Mouse (Mus musculus) left cerebral cortex, adult 2 months (tissue): Measurements from ENCODE around the gene Krt77. TPM values are rescaled to one million over a fixed set of nuclear protein-coding genes. Genes with fewer than 3 reads are reported as not detected.

Experiments used
- DNase-seq, 2 experiments: peaks; one replicate each; pipeline ENCODE4 v3.0.0; 2021 to 2022; ENCODE audit warnings: low spot score in 2 of 2, mixed read lengths in 1 of 2; ENCODE audit errors: extremely low spot score in 1 of 2
- H3K27ac ChIP-seq: fragments of 200-600 bp; 2 replicates; pipeline ENCODE4 v1.8.1; 2022
- H3K4me3 ChIP-seq: fragments of 200-600 bp; 2 replicates; pipeline ENCODE4 v1.8.1; 2022
- CTCF ChIP-seq: fragments of 200-600 bp; IDR thresholded peaks from 2 replicates; pipeline ENCODE4 v1.8.1; 2022; ENCODE audit warnings: antibody characterized with exemption, mild to moderate bottlenecking, moderate library complexity
- intact Hi-C: fragments of 180-260 bp; cut with DNase I; formaldehyde crosslinking; loops from one replicate; pipeline ENCODE4 v1.15.1; 2025
- microRNA-seq, 2 experiments: library from miRNA; unstranded; fragments of <30 nt; microRNA quantifications; one replicate each; pipeline ENCODE4 v1.2.0; 2021
- total RNA-seq, 2 experiments: library from RNA; stranded (reverse); gene quantifications; 2 replicates each; pipeline ENCODE4 v1.2.3; 2021

Gene Krt77
- total RNA-seq, 2 experiments from 2014 or later: 11.4 to 13.8 TPM

GRCm38 (mm10) chr15:101829441-101829840 lies 40.1 kb downstream of the Krt77 start:
- no peak for TF ChIP-seq CTCF
- no peak for DNase-seq
- intact Hi-C loops: no loop called here
- no peak overlapping the region for H3K27ac ChIP-seq
- no peak overlapping the region for H3K4me3 ChIP-seq

GRCm38 (mm10) chr15:101821786-101822185 lies 47.7 kb downstream of the Krt77 start:
- no peak for DNase-seq
- Histone ChIP-seq H3K27ac (no peak overlapping the region), H3K4me3 (no peak overlapping the region)
- intact Hi-C loops: no loop called here
- no peak for TF ChIP-seq CTCF

GRCm38 (mm10) chr15:101817875-101818274 lies 51.6 kb downstream of the Krt77 start, which contains the start of gene Krt2:
Gene Krt2, minus strand, starts transcription at chr15:101818169.
- no peak for DNase-seq
- H3K4me3 ChIP-seq: no peak within 1 kb of the TSS
- intact Hi-C loops: no loop called here
- TF ChIP-seq CTCF: no peak
- H3K27ac ChIP-seq: no peak within 1 kb of the TSS

Small RNA genes lying within 50 kb of the gene (microRNA-seq; reads per million reads assigned to microRNA genes)
- 0 reads per million in 2 experiments for gene Gm44356

Other genes starting within 250 kb of the Krt77 start
- not detected for gene Gm5414, start 241.5 kb downstream of the Krt77 start, total RNA-seq
- gene Gm5478, start 222.3 kb downstream of the Krt77 start, total RNA-seq: not detected
- not detected for gene Krt6b, start 189.4 kb downstream of the Krt77 start, total RNA-seq
- gene Krt6a, start 175.4 kb downstream of the Krt77 start, total RNA-seq: not detected
- gene Krt5, start 156.8 kb downstream of the Krt77 start, total RNA-seq: not detected
- gene Krt71, start 126.6 kb downstream of the Krt77 start, total RNA-seq: not detected
- not detected for gene Krt72, start 83.2 kb downstream of the Krt77 start, total RNA-seq
- 1 to 10 TPM; 1.0 to 1.2 TPM for gene Krt73, start 67.4 kb downstream of the Krt77 start, total RNA-seq
- gene Krt2, start 51.5 kb downstream of the Krt77 start, total RNA-seq: 1 to 10 TPM in 1 of 2 experiments, under 1 TPM in 1; 0.20 to 1.1 TPM
- 1 to 10 TPM; 1.8 to 2.3 TPM for gene Krt1, start 18.9 kb downstream of the Krt77 start, total RNA-seq
- not detected for gene Krt76, start 23.2 kb upstream of the Krt77 start, total RNA-seq
- gene Krt4, start 55.0 kb upstream of the Krt77 start, total RNA-seq: not detected
- not detected for gene Krt79, start 70.6 kb upstream of the Krt77 start, total RNA-seq
- not detected for gene Krt78, start 84.6 kb upstream of the Krt77 start, total RNA-seq
- gene Krt8, start 134.8 kb upstream of the Krt77 start, total RNA-seq: under 1 TPM in 1 of 2 experiments, not detected in 1; 0.29 TPM
- gene Krt18, start 158.5 kb upstream of the Krt77 start, total RNA-seq: under 1 TPM; 0.33 to 0.38 TPM
- gene Eif4b, start 204.1 kb upstream of the Krt77 start, total RNA-seq: 100 to 1,000 TPM; 163 to 167 TPM
- gene Tns2, start 230.7 kb upstream of the Krt77 start, total RNA-seq: 10 to 100 TPM; 16.4 to 22.8 TPM